ENCODE assay signal across 16 mouse cellular contexts in the genomic region with DNA sequence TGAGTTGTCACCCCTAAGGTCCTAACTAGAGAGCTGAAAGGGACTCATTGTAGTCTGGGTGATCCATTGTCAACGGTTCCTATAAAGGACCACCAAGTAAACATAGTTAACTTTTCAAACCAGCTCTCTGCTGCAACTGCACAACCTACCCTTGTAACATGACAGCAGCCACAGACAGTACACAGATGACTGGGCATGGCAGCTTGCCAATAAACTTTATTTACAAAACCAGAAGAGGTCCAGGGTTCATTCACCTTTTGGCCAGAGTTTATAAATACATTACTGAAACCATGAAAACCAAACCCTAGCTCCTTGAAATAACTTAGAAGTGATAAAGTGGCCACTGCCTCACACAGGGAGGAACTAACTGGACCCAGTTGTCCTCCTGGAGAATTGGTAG.
DNase-seq lines count a peak whose midpoint lies in the region; ATAC-seq and TF ChIP-seq lines count a peak whose summit lies in the region.
"Had no signal": no experiment of that assay in that cellular context is flagged by ENCODE, and none has a peak within 500 bp of the region (broad histone marks: within the 10 kb centered on the region; RNA-seq: fewer than 3 reads in every experiment).

No protein-coding gene starts in this region.

- no peak overlapping the region for H3K9ac ChIP-seq in heart, embryonic 13.5 days
- no peak overlapping the region for H3K9ac ChIP-seq in lung, embryonic 14.5 days
- H3K9ac ChIP-seq: forebrain, embryonic 12.5 days; hindbrain, embryonic 13.5 days; limb, embryonic 12.5 days had no signal

- no peaks in the 10 kb centered on the region for H3K36me3 ChIP-seq in heart, embryonic 13.5 days
- H3K36me3 ChIP-seq in lung, embryonic 14.5 days (ENCODE audit: insufficient read depth): no peaks in the 10 kb centered on the region
- H3K36me3 ChIP-seq: forebrain, embryonic 12.5 days; hindbrain, embryonic 13.5 days; limb, embryonic 12.5 days had no signal

- no peak for TF ChIP-seq CTCF in lung, embryonic 14.5 days (IDR thresholded peaks at IDR 0.05; ENCODE audit: low read depth)

- peaks cover 12% of the 10 kb centered on the region; the same call in 1 of the 2 replicates for H3K4me1 ChIP-seq in heart, embryonic 13.5 days
- H3K4me1 ChIP-seq in lung, embryonic 14.5 days (ENCODE audit: insufficient read depth): no peaks in the 10 kb centered on the region
- H3K4me1 ChIP-seq: forebrain, embryonic 12.5 days; hindbrain, embryonic 13.5 days; limb, embryonic 12.5 days had no signal

- 0 out of 2 replicates have a peak overlapping the region, but pooled peaks have one; percentile 28 for H3K27ac ChIP-seq in heart, embryonic 13.5 days (replicated peaks)
- 0 out of 2 replicates have a peak overlapping the region, but pooled peaks have one; percentile 10 for H3K27ac ChIP-seq in lung, embryonic 14.5 days (ENCODE audit: low read depth)
- H3K27ac ChIP-seq: forebrain, embryonic 12.5 days; hindbrain, embryonic 13.5 days; kidney, postnatal 0 days; limb, embryonic 12.5 days had no signal

- intact Hi-C loops in left cerebral cortex, postnatal 4 days (cut with DNase I): no loop called here

- ATAC-seq in heart, embryonic 13.5 days (ENCODE audit: extremely low read depth, insufficient number of reproducible peaks, low FRiP score, low TSS enrichment): no peak
- ATAC-seq in lung, embryonic 14.5 days (ENCODE audit: insufficient read depth): no peak

- H3K4me3 ChIP-seq in heart, embryonic 13.5 days: no peak overlapping the region
- H3K4me3 ChIP-seq in lung, embryonic 14.5 days (ENCODE audit: low read depth, low read length): no peak overlapping the region
- H3K4me3 ChIP-seq: forebrain, embryonic 12.5 days; hindbrain, embryonic 13.5 days; limb, embryonic 12.5 days had no signal

- 47% methylated on average over 1 of the region's 1 CpGs for WGBS in heart, embryonic 13.5 days
- 30% methylated on average over 1 of the region's 1 CpGs for WGBS in lung, embryonic 14.5 days

- DNase-seq in heart, postnatal 4 days: no peak
- DNase-seq in lung, embryonic 14.5 days: peak; percentile 5
- DNase-seq in lung, postnatal 10 days: no peak
- DNase-seq in adipocyte (ENCODE audit: low spot score): peak; percentile 46
- peak; percentile 4 for DNase-seq in mesoderm, embryonic 11.5 days (ENCODE audit: low read depth, low spot score)
- no peak for DNase-seq in gastrocnemius, postnatal 10 days
- no peak for DNase-seq in left cerebral cortex, postnatal 4 days
- DNase-seq: adrenal gland, postnatal 25 days; cerebellum, postnatal 36 days; lung, postnatal 4 days; midbrain, embryonic 14.5 days had no signal

- H3K9me3 ChIP-seq in heart, embryonic 13.5 days: no peaks in the 10 kb centered on the region
- H3K9me3 ChIP-seq in lung, embryonic 14.5 days (ENCODE audit: low read depth, low read length): no peaks in the 10 kb centered on the region
- H3K9me3 ChIP-seq: forebrain, embryonic 12.5 days; hindbrain, embryonic 13.5 days; limb, embryonic 12.5 days had no signal

- peaks cover 57% of the 10 kb centered on the region for H3K27me3 ChIP-seq in heart, embryonic 13.5 days (replicated peaks)
- H3K27me3 ChIP-seq in lung, embryonic 14.5 days (ENCODE audit: insufficient read depth, low read length): no peaks in the 10 kb centered on the region
- H3K27me3 ChIP-seq: hindbrain, embryonic 13.5 days had no signal

- H3K4me2 ChIP-seq in heart, embryonic 13.5 days: no peak overlapping the region
- H3K4me2 ChIP-seq in lung, embryonic 14.5 days: no peak overlapping the region
- H3K4me2 ChIP-seq: forebrain, embryonic 12.5 days; hindbrain, embryonic 13.5 days; limb, embryonic 12.5 days had no signal

Comparison
In these comparisons a context has a peak if more than half of its experiments do, and no peak if none do; other contexts are left out.
1. DNase-seq: peak in lung, embryonic 14.5 days (single experiment), adipocyte (single experiment) and mesoderm, embryonic 11.5 days (single experiment); none in heart, postnatal 4 days (single experiment), lung, postnatal 10 days (single experiment), gastrocnemius, postnatal 10 days (single experiment) and left cerebral cortex, postnatal 4 days (single experiment).